Mouse (Mus musculus): ENCODE measurements around the gene Ddx27.
A peak's percentile ranks its signal among the peaks of the same experiment; 100 is the strongest.

Ddx27 gene

GRCm38 (mm10) chr2:167028553-167028952 is 13.6 kb downstream of the Ddx27 start:
- DNase-seq (ENCODE audit: low spot score), result no peak

- no peak for DNase-seq (ENCODE audit: low spot score)
These were observed 15.5 kb downstream of the Ddx27 start for GRCm38 (mm10) chr2:167030507-167030906.

GRCm38 (mm10) chr2:167037710-167038109 is 22.7 kb downstream of the Ddx27 start:
- no peak for DNase-seq (ENCODE audit: low spot score)

- DNase-seq (ENCODE audit: low spot score), result no peak
These were observed 23.3 kb downstream of the Ddx27 start for GRCm38 (mm10) chr2:167038297-167038696.

- DNase-seq (ENCODE audit: low spot score), result no peak
These were observed 23.7 kb downstream of the Ddx27 start for GRCm38 (mm10) chr2:167038716-167039115.

- DNase-seq (ENCODE audit: low spot score), result no peak
These were observed 24.4 kb downstream of the Ddx27 start for GRCm38 (mm10) chr2:167039386-167039785.

- DNase-seq (ENCODE audit: low spot score), result no peak
These were observed 28.6 kb downstream of the Ddx27 start for GRCm38 (mm10) chr2:167043400-167044121.

- DNase-seq (ENCODE audit: low spot score), result no peak
These were observed 33.2 kb downstream of the Ddx27 start for GRCm38 (mm10) chr2:167048223-167048622.

- no peak for DNase-seq (ENCODE audit: low spot score)
These were observed 33.8 kb downstream of the Ddx27 start for GRCm38 (mm10) chr2:167048698-167049358.

GRCm38 (mm10) chr2:167053127-167053844 is 38.3 kb downstream of the Ddx27 start:
- no peak for DNase-seq (ENCODE audit: low spot score)

- DNase-seq (ENCODE audit: low spot score), result peak; percentile 29
These were observed 40.4 kb downstream of the Ddx27 start for GRCm38 (mm10) chr2:167055386-167055785.

GRCm38 (mm10) chr2:167056210-167056941 is 41.4 kb downstream of the Ddx27 start:
- DNase-seq (ENCODE audit: low spot score), result no peak

GRCm38 (mm10) chr2:167056942-167057323 is 41.9 kb downstream of the Ddx27 start:
- no peak for DNase-seq (ENCODE audit: low spot score)

- no peak for DNase-seq (ENCODE audit: low spot score)
These were observed 43.2 kb downstream of the Ddx27 start for GRCm38 (mm10) chr2:167058201-167058600.

- DNase-seq (ENCODE audit: low spot score), result no peak
These were observed 43.9 kb downstream of the Ddx27 start for GRCm38 (mm10) chr2:167058814-167059387.

- no peak for DNase-seq (ENCODE audit: low spot score)
These were observed 44.5 kb downstream of the Ddx27 start for GRCm38 (mm10) chr2:167059536-167059935.

- no peak for DNase-seq (ENCODE audit: low spot score)
These were observed 45.0 kb downstream of the Ddx27 start for GRCm38 (mm10) chr2:167059960-167060359.

GRCm38 (mm10) chr2:167060360-167060759 is 45.4 kb downstream of the Ddx27 start:
- no peak for DNase-seq (ENCODE audit: low spot score)

- no peak for DNase-seq (ENCODE audit: low spot score)
These were observed 45.8 kb downstream of the Ddx27 start for GRCm38 (mm10) chr2:167060761-167061160.

- DNase-seq (ENCODE audit: low spot score), result no peak
These were observed 46.5 kb downstream of the Ddx27 start for GRCm38 (mm10) chr2:167061381-167062034.

GRCm38 (mm10) chr2:167062497-167062911 is 47.5 kb downstream of the Ddx27 start:
- peak; percentile 97 for DNase-seq (ENCODE audit: low spot score)
